In the genomic region with DNA sequence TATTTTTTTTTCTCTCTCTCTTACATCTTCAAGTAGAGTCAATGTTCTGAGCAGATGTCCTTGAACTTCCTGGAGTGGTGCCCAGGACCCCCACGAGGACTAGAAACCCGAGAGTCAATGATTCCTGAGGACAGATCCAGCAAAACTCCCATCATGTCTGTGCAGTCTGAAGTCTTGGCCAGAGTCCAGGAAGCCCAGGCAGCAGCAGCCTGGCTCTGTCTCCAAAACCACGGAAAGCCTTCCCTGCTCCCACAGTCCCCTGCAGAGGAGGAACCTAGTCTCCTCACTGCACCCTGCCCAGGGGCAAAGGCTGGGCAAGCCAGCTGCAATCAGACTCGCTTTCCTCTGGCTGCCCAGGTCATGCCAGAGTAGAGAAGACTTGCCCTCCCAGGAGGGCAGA, we compare ENCODE assay signal across 8 mouse cellular contexts.
DNase-seq lines count a peak whose midpoint lies in the region; ATAC-seq and TF ChIP-seq lines count a peak whose summit lies in the region.

No protein-coding gene starts in this region.

- H3K4me2 ChIP-seq in hindbrain, embryonic 11.5 days (replicated peaks; ENCODE audit: low read depth, low read length), result no peak overlapping the region

- 65% methylated on average over 4 of the region's 4 CpGs for WGBS in hindbrain, embryonic 10.5 days
- 48% methylated on average over 4 of the region's 4 CpGs for WGBS in hindbrain, embryonic 11.5 days
- WGBS in olfactory bulb, adult 2 months, result 16% methylated on average over 4 of the region's 4 CpGs

- H3K36me3 ChIP-seq in hindbrain, embryonic 10.5 days, result no peaks in the 10 kb centered on the region
- H3K36me3 ChIP-seq in hindbrain, embryonic 11.5 days (ENCODE audit: control insufficient read depth, insufficient read depth, low read length), result no peaks in the 10 kb centered on the region

- H3K4me1 ChIP-seq in hindbrain, embryonic 10.5 days (replicated peaks), result peaks cover 45% of the 10 kb centered on the region
- H3K4me1 ChIP-seq in hindbrain, embryonic 11.5 days (replicated peaks; ENCODE audit: control insufficient read depth, insufficient read depth, low read length), result peaks cover 3% of the 10 kb centered on the region; the same call in 1 of the 2 replicates
- H3K4me1 ChIP-seq in olfactory bulb, adult 2 months (ENCODE audit: control insufficient read depth, insufficient read depth, low read length), result peaks cover 62% of the 10 kb centered on the region

- no peak for TF ChIP-seq CTCF in Patski (IDR thresholded peaks at IDR 0.05)
- no peak for TF ChIP-seq CTCF in olfactory bulb, adult 2 months (IDR thresholded peaks at IDR 0.05; ENCODE audit: insufficient read depth, low read depth, low read length)

- no peak for ATAC-seq in hindbrain, embryonic 11.5 days (ENCODE audit: low FRiP score)
- peak; percentile 45 for ATAC-seq in Patski

- TF ChIP-seq POLR2A in olfactory bulb, adult 2 months (IDR thresholded peaks at IDR 0.05; ENCODE audit: insufficient read depth, low read depth, low read length), result no peak

- DNase-seq in hindbrain, embryonic 10.5 days (ENCODE audit: low spot score), result no peak
- DNase-seq in hindbrain, embryonic 11.5 days (ENCODE audit: low spot score), result no peak
- DNase-seq in Patski (ENCODE audit: low read depth, low spot score), result no peak
- DNase-seq in cerebellum, postnatal 36 days, result peak; percentile 59 to 61
- DNase-seq in kidney, adult 18-20 months, result peak; percentile 32
- DNase-seq in frontal cortex, postnatal 14 days (ENCODE audit: low spot score in 2 of 2), result no peak
- DNase-seq in yolk sac, embryonic 10.5 days (ENCODE audit: low spot score), result no peak

- no peak overlapping the region for H3K4me3 ChIP-seq in hindbrain, embryonic 10.5 days
- no peak overlapping the region for H3K4me3 ChIP-seq in hindbrain, embryonic 11.5 days (ENCODE audit: low read depth, low read length)
- no peak overlapping the region for H3K4me3 ChIP-seq in olfactory bulb, adult 2 months (ENCODE audit: insufficient read depth, low read depth, low read length)

- H3K27me3 ChIP-seq in hindbrain, embryonic 10.5 days (ENCODE audit: insufficient read depth, poor library complexity, severe bottlenecking), result 0 out of 2 replicates have a peak, but pooled peaks cover 7% of the 10 kb centered on the region
- H3K27me3 ChIP-seq in hindbrain, embryonic 11.5 days (ENCODE audit: control insufficient read depth, insufficient read depth, low read length), result no peaks in the 10 kb centered on the region
- H3K27me3 ChIP-seq in Patski, result no peaks in the 10 kb centered on the region

- H3K9ac ChIP-seq in hindbrain, embryonic 11.5 days (ENCODE audit: low read depth, low read length), result no peak overlapping the region

- 0 out of 2 replicates have a peak overlapping the region, but pooled peaks have one; percentile 23 for H3K27ac ChIP-seq in hindbrain, embryonic 10.5 days
- H3K27ac ChIP-seq in hindbrain, embryonic 11.5 days (ENCODE audit: low read depth, low read length), result no peak overlapping the region
- peak overlapping the region; percentile 63 for H3K27ac ChIP-seq in olfactory bulb, adult 2 months (ENCODE audit: insufficient read depth, low read depth, low read length)

- CTCF ChIA-PET in Patski (lab: Charles Lee), result no interaction called here

- in situ Hi-C loops in Patski (cut with MboI; ENCODE audit: low pct_unique_long_range_greater_than_20kb), result no loop called here

- POLR2A ChIA-PET in Patski (lab: Charles Lee), result interaction anchor here (1.1 kb wide), 1 partner anchor 21 kb away, joined by 3 read pairs; no protein-coding TSS in a partner anchor

- H3K9me3 ChIP-seq in hindbrain, embryonic 10.5 days, result no peaks in the 10 kb centered on the region
- H3K9me3 ChIP-seq in hindbrain, embryonic 11.5 days (ENCODE audit: control insufficient read depth, low read length), result no peaks in the 10 kb centered on the region

Comparison
In these comparisons a context has a peak if more than half of its experiments do, and no peak if none do; other contexts are left out.
1. DNase-seq: peak in cerebellum, postnatal 36 days (2 of 2) and kidney, adult 18-20 months (single experiment); none in hindbrain, embryonic 10.5 days (single experiment), hindbrain, embryonic 11.5 days (single experiment), Patski (single experiment), frontal cortex, postnatal 14 days (0 of 2) and yolk sac, embryonic 10.5 days (single experiment).